Mouse (Mus musculus): ENCODE data around the gene Tmem63c.

The Tmem63c gene

DNA sequence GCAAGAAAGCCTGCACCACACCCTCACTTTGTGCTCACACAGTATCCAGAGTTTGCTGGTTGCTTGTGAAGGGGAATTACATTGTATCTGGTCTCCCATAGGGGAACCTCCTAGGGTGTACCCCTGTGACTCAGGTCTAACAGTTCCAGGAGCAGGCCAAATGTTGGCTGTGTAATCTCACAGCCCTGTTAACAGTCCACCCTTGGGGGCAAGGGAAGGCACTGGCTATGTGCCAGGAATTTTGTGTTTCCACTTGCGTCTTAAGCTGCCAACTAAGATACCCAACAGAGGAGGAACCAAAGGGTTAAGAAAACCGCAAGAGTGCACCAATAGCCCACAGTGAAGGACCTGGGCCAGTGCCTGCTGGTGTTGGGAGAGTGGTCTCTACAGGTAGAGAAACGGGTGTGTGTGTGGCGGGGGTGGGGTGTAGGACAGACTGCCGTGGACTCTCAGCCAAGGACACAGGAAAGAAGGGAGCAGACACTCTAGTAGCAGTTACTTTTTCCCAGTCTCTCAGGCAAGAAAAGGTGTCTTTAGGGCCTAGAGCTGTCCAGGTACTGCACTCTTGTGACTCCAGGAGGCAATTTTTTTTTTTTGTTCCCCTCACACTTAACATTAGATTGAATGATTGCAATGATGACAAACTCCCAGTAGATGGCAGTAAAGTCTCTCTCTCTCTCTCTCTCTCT, 20.8 kb upstream of the Tmem63c start:
- DNase-seq (ENCODE audit: low read depth, low spot score) = no peak

DNA sequence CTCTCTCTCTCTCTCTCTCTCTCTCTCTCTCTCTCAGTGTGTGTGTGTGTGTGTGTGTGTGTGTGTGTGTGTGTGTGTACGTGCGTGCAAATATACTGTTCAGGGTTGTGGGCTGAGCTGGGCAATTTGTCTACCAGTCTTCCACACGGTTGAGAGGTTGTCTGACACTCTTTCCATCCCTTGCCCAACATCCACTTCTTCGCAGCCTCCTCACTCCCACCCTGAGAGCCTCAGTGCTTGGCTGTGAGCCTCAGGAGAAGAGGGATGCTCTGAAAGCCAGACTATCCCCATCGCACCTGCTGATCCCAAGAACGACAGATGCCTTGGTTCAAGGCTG, 20.3 kb upstream of the Tmem63c start:
- no peak for DNase-seq (ENCODE audit: low read depth, low spot score)

DNA sequence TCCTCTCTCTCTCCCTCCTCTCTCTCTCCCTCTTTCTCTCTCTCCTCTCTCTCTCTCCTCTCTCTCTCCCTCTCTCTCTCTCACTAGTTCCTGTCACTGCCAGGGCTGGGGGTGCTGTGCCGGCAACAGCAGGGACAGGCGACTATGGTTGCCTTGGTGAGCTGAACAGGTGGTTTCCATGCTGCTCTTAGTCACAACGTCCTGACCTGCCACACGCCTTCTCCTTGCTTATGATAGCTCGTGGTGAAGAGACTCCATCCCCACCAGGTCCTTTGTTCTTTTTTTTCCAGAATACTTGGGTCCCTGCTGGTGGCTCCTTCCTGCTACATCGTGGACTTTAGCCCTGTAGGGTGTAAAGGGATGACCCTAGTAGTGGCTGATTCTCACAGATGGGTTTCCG, 18.9 kb upstream of the Tmem63c start:
- no peak for DNase-seq (ENCODE audit: low read depth, low spot score)

DNA sequence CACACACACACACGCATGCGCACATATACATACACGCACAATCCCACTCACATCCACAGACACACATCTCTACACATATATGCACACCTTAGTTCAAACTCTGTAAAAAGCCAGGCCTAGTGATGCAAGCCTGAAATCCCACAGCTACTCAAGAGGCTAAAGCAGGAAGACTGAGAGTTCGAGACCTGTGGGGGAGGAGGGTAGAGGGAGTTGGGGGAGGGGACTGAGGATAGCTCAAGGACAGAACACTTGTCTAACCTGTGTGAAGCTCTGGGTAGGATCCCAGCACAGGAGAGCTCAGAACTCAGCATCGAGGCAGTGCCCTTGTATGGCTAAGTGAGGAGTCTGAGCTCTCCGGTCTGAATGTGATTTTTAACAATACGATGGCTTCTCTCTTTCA, 18.3 kb upstream of the Tmem63c start:
- DNase-seq (ENCODE audit: low read depth, low spot score) = no peak

DNA sequence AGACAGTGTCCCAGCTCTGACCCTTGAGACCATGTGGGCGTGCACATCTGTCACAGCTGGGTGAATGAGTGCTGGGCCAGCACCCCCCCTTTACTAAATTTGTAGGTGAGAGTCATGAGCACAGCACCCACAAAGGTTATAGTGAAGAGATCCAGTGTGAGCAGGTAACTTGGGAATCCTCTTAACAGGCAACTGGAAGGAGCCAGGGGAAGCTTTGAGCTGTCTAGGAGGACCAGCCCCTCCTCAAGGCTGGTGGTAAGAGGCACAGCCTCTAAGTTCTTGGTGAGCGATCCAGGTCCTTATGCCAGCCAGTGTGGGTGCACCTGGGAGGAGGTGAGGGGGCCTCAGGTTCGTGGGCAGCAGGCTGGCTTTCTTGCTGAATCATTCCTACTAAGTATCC, 17.5 kb upstream of the Tmem63c start:
- DNase-seq (ENCODE audit: low read depth, low spot score) = no peak

DNA sequence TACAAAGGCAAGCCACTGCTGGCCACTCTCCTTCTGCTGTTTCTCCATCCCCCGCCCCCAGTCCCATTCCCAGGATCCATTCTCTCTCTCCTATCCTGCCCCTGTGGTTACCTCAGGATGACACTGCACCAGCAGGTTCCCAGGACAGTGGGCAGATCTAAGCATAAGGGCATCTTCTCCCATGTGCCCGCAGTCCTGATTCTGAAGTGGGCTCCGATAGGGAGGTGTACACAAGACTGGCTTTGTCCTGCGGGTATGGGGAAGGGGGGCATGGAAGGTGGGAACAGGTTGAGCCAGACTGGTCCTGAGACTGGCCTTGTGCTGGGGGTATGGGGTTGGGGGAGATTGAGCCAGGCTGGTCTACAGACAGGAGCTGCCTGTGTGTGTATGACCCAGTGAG, 16.5 kb upstream of the Tmem63c start:
- DNase-seq (ENCODE audit: low read depth, low spot score) = no peak

DNA sequence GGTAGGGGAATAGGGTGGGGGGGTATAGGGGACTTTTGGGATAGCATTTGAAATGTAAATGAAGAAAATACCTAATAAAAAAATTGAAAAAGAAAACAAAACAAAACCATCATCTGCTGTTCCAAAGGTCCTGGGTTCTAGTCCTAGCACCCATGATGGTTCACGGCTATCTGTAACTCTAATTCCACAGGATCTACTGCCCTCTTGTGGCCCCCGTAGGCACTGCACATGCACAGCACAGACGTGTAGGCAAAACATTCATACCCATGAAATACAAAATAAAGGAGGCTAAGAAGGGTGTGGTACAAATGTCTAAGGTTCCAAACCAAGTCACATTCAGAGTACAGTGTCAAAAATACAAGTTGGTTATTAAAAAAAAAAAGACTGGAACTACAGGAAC, 4.1 kb upstream of the Tmem63c start:
- no peak for DNase-seq (ENCODE audit: low read depth, low spot score)

DNA sequence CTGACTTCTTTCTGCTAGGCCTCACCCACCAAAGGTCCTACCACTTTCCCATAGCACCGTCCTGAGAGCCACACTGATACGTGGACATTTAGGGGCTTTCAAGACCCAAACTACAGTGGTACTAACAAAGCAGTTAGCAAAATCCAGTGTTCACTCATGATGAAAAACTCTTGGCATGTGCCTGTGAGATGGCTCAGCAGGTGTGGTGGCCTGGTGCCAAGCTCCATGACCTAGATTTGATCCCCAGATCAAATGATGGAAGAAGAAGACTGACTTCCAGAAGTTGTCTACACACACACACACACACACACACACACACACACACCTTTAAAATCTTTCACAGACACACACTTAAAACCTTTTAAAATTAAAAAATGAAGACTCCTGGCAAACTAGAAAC, 2.4 kb upstream of the Tmem63c start:
- no peak for DNase-seq (ENCODE audit: low read depth, low spot score)

DNA sequence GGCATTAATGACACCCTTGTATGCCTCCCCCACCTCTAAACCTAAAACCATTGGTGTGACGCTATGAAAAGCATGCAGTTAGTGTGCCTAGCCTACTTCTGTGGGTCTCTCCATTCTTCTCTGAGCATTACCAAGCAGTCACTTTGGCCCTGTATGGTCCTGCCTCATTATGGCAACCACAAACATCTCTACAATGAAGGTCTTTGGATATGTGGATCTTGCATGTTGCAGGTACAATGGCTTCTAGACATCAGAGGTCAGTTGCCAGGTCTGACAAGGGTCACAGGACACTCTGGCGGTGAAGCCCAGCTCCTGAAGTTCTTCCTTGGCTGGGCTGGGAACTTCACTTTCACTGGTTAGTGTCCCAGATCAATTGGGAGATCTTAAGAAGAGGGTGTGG, 866 bp downstream of the Tmem63c start:
- no peak for DNase-seq (ENCODE audit: low read depth, low spot score)

DNA sequence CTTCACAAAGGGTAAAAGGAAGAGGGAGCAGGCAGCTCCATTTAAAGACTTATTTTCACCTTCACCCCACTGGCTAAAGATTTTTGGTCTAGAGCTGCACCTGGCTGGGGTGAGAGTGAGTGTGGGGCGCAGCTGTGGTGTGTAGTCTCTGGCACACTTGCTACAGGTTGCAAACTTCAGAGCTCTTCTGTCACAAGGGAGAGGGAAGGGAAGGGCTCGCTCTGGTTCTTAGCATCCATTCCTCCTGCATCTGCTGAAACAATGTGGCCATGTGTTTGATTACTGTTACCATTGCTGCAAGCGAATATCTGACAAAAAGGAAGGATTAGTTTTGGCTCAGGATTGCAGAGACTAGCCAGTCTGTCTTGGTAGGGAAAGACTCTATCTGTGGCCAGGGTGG, 2.3 kb downstream of the Tmem63c start:
- no peak for DNase-seq (ENCODE audit: low read depth, low spot score)

DNA sequence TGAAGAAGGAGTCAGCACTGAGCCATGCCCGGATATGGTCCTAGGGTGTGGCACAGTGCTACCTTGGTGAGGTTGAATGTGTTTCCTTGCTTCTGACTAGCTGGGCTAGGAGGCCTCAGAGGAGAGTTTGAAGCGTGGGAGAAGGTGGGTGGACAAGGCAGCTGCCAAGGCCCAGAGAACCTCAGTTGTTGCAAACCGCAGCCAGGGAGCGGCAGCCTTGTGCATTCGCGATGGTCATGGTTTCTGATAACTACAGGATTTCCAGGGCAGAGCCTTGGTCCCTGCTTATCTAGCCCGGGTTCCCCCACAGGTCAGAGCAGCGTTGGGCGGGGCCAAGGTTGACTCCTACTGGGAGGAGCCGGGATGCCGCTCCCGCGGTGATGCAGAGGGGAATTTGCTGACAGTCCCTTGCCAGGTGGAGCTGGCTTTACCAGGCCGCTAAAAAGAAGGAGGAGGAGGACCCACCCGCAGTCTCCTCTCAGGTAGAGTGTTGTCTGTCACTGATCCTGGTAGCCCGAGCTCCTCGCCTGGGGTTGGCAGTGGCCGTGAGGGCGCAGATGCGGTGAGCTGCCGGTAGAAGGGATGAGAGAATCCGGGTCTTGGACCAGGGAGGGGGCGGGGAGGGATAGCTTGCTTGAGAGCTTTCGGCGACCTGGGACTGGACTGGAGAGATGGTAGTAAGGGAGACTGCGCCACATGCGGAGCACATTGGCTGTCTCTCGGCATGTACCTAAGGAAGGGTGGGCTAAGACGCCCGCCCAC, 5.2 kb downstream of the Tmem63c start:
- DNase-seq (ENCODE audit: low read depth, low spot score) = peak; percentile 70

DNA sequence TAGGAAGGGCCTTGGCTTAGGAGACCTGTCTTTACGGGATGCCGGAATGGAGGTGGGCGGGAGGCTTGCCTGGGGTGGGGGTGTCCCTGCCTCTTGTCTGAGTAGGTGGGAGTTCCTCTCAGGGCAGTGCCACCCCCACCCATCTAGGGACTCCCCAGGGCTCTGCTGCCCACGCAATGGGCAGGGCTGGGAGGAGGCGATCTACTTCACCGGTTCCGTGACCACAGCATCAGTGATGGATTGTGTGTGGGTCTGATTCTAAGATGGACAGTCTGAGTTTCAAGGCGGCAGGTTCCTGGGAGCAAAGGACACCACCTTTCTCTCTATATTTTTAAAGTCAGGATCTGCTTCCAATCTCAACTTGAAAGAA, 5.7 kb downstream of the Tmem63c start:
- DNase-seq (ENCODE audit: low read depth, low spot score) = no peak

DNA sequence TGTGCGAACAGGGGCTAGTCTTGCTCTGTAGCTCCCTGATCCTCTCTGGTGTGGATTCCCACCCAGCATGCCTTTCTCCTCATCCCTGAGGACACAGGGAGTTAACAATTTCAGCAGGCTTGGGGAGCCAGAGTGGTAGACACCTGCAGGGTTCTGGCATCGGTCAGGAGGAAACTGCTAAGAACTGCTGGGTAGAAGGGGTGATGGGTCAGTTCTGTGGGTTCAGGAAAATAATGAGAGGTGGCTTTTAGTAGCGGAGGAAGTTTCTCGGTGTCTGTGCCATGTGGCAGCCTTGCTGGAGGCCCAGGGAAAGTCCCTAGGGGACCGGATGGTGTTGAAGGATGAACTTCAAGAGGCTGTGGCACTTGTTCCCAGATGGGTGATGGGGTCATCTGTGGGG, 6.3 kb downstream of the Tmem63c start:
- DNase-seq (ENCODE audit: low read depth, low spot score) = no peak

DNA sequence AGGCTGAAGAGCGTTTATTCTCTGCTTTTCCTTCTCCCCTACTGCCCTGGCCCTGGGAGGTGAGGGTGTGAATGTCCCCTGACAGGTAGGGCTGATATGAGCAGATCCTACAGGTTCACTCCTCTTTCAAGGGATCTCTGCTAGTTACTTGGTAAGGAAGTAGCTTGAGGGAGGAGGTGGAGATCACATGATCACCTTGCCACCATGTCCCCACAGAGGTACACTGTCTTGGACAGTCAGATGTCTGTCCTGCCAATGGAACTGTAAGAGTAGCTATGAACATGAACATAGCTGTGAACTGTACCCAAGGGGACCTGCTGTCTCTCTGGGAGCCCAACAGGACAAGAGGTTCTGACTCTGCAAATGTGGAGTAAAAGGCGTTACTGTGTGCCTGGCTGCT, 6.9 kb downstream of the Tmem63c start:
- no peak for DNase-seq (ENCODE audit: low read depth, low spot score)

DNA sequence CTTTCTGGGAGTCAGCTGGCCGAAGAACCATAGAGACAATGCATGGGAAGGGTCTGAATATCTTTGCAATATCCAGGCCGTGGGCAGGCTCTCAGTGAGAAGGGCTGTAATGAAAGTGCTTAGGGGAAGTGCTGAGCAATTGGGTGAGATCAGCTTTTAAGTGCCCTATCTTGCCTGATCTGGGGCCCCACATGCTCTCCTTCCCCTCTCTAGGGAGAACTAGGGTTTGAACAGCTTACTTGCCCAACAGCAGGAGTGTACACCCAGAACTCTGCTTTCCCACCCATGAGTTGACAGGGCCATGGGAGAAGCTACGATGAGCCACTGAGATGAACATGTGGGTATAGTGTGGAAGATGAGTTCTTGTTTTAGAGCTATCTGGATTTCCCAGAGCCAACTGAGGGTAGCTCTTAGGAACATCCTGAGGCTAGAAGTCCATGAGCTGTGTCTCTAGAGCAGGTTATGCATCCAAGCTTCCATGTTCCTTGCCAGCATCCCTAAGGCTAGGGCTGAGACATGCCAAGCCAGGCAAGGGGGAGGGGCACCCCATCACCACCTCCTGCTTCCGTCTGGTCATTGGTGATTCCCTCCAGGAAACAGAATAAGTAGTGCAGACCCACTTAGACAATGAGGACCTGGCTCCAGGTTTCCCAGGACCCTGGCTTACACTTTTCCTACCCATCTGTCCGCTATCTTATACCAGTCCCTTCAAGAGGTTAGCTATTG, 8.3 kb downstream of the Tmem63c start:
- DNase-seq (ENCODE audit: low read depth, low spot score) = no peak

DNA sequence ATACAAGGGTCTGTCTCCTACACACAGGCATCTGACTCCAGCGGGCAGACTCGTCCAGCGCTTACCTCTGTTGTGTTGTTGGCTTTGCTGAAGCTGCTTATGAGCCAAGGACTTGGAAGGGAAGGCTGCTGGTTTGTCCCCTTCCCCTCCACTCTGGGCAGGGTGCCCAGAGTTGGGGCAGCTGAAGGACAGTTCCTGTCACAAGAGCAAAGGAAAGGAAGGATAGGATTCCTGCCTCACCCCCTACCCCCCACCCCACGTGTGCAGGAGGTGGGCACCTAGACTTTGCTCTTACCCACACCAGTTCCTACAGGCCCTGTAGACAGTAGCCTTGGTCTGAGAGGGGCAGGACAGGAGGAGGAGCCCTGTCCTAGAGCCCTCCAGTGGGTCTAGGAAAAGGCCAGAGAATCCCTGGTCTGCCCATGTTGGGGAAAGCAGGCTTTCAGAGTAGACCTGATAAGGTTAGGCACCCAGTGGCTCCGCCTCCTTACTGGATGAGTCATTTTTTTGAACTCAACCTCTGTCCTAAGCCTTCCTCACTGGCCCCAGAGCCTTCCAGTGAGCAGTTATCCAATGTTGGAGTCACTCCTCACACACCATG, 10.1 kb downstream of the Tmem63c start:
- no peak for DNase-seq (ENCODE audit: low read depth, low spot score)

DNA sequence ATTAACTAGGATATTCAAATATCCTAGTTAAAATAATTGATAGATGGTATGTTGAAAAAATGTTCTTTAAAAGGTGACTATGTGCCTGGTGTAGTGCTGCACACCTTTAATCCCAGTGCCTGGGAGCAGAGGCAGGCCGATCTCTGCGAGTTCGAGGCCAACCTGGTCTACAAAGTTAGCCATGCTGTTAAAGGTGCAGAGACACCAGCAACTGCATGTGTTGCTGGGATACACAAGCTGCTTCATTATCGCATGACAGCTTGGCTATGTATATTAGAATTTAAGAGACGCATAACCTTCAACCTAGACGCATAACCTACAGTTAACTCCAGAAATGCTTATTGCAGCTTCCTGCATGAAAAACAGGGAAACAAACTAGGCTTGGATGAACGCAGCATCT, 15.5 kb downstream of the Tmem63c start:
- no peak for DNase-seq (ENCODE audit: low read depth, low spot score)

DNA sequence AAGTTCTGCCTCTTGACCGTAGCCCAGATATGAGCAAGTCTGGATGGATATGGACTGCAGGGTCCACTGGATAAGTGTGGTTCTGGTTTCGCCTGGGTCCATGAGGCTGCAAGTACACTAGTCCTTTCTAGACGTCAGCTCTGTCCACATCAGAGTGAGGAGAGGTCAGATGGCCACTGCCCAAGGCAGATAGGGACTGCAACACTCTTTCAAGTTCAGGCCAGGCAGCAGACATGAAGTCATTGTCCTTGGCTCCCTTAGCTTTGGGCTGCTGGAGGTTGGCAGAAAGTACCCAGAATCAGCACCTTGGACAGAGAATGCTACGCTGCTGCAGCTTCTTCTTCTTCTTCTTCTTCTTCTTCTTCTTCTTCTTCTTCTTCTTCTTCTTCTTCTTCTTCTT, 19.0 kb downstream of the Tmem63c start:
- no peak for DNase-seq (ENCODE audit: low read depth, low spot score)

DNA sequence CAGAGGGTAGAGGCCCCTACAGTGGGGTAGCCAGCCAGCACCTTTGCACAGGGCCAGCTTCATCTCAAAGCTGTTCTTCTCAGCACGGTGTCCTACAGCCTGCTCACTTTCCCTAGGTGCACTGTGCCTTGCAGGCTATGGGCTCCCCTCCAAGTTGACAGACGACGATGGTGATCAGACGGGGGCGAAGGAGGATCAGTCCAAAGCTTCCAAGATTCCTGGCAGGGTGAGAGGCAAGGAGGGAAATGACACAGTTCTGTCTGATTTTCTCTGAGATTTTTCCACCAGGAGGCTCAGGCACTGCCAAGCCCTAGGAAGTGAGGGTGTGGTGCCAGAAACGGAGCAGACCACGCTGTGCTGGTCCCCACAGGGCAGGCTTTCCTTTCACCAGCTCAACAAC, 19.7 kb downstream of the Tmem63c start:
- DNase-seq (ENCODE audit: low read depth, low spot score) = peak; percentile 83

DNA sequence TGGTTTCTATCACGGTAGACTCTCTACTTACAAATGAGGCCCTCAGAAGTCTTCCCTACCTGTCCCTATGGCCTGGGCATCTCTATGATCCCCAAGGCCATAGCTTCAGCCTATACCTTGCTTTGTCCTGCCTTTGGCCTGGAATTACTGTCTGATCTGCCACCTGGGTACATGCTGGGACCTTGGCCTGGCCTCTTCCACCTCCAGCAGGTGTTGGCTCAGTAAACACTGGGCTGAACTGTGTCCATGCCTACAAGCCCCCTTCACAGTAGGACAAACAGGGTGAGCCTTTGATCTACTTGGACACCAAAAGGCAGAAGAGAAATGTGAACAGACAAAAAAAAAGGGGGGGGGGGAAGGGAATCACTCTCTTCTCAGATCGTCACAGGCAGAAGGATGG, 21.3 kb downstream of the Tmem63c start:
- no peak for DNase-seq (ENCODE audit: low read depth, low spot score)

DNA sequence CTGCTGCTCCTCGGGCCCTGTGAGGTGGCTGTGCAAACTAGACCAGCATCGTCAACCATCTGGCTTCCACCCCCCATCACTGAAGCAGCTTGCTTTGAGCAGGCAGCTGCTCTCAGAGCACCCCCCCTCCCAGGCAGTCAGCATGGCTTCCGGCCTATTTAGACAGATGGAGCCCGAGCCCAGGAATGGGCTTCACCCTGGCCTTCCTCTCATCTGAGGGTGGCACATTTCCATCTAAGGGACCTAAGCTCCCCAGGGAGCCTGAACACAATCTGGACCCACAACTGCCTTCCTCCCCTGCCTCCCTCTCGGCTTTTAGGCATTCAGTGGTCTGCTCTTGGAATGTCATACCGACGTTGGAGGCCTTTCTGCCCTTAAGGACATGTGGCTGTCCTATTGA, 22.1 kb downstream of the Tmem63c start:
- DNase-seq (ENCODE audit: low read depth, low spot score) = peak; percentile 77

DNA sequence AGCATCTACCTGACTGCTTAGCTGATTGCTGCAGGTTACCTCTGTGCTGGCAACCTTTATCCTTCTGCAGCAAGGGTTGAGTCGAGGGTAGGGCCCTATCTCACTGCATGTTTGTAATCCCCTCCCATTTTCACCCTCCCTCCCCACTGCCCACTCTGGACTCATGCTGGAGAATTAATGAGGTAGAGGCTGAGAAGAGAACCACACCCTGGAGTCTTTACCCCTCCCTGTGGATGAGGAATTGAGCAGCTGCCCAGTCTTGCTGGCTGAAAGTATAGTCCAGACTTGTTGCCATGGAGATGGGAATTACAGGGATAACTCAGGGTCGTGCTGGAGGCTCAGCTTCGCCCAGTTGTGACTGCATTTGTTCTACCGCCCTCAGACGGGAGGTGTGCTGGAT, 23.6 kb downstream of the Tmem63c start:
- peak; percentile 82 for DNase-seq (ENCODE audit: low read depth, low spot score)

DNA sequence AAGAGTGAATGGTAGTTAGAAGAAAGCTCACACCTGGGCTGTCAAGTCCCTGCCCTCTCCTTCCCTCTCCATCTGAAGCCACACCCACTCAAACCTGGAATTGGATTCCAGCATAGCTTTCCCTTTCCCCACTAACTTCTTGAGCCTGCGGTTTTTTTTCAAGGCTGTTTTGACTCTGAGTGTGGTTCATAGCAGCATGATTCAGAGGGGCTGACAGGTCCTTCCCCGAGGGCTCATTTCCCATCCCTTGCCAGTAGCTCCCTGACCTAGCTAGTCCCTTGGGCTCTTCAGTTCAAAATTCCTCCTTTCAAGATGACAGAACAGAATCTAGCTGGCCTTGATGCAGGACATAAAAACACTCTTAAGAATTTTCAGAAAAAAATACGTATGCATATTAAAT, 26.4 kb downstream of the Tmem63c start:
- no peak for DNase-seq (ENCODE audit: low read depth, low spot score)

Data from telencephalon, adult 2 months (tissue).